Mouse (Mus musculus) lung, postnatal 0 days (tissue): Measurements from ENCODE around the gene Plekhm1.
"Not testable (repeated sequence)": the region's sequence is repeated elsewhere in the genome, so short reads cannot be mapped to it uniquely, and the experiment has no call there.

Experiments used
- CTCF ChIP-seq: IDR thresholded peaks from 2 replicates; pipeline ENCODE4 v1.5.1; 2016; ENCODE audit warnings: antibody characterized with exemption, mild to moderate bottlenecking
- EP300 ChIP-seq: IDR thresholded peaks from 2 replicates; pipeline ENCODE4 v1.6.1; 2016; ENCODE audit warnings: antibody characterized with exemption, mild to moderate bottlenecking, control low read depth

GRCm38 (mm10) chr11:103322832-103323231 is 89.7 kb downstream of the Plekhm1 start:
- not testable (repeated sequence) for TF ChIP-seq CTCF, EP300
